Mouse (Mus musculus) CD4-positive helper T cell, adult 2 months (primary cell): Measurements from ENCODE around the gene Slx4ip.

Source experiments
- DNase-seq: peaks from one replicate; pipeline ENCODE4 v3.0.0-alpha.2; 2012; ENCODE audit warnings: low read depth, missing footprints, low spot score

Slx4ip gene

GRCm38 (mm10) chr2:137063829-137064228 is 172.8 kb downstream of the Slx4ip start:
- DNase-seq: no peak

- DNase-seq: no peak
These were observed 173.5 kb downstream of the Slx4ip start for GRCm38 (mm10) chr2:137064513-137064912.

DNA sequence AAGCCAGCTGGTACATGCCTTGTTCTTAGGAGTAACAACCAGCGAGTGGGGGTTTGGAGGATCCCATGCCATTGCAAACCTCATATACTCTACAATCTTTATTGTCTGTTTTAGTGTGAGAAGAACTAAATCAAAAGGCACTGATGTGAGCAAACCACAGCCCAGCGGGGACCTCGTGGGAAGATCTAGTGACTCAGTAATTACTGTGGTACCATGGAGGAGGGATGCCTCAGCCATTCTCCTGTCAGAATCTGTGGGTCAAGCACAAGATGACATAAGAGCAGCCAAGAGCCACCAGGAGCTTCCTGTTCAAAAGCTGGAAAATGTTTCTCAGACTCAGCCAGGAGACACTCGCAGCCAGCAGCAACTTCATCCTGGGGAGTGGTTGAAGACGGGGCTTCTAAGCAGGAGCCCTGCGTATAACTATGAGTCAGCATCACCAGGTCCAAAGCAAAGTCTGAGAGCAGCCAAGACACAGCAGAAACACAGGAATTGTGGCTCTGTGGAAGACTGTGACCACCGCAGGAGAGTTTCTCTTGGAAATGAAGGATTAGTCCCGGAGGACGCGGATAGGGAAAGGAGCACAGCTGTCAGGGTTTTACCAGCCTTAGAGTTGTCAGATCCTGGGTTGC is 176.6 kb downstream of the Slx4ip start:
- no peak for DNase-seq

- no peak for DNase-seq
These were observed 182.7 kb downstream of the Slx4ip start for GRCm38 (mm10) chr2:137073473-137074312.

- no peak for DNase-seq
These were observed 183.2 kb downstream of the Slx4ip start for GRCm38 (mm10) chr2:137074313-137074620.

GRCm38 (mm10) chr2:137078771-137079170 is 187.8 kb downstream of the Slx4ip start:
- no peak for DNase-seq

GRCm38 (mm10) chr2:137079721-137080320 is 188.8 kb downstream of the Slx4ip start:
- no peak for DNase-seq

DNA sequence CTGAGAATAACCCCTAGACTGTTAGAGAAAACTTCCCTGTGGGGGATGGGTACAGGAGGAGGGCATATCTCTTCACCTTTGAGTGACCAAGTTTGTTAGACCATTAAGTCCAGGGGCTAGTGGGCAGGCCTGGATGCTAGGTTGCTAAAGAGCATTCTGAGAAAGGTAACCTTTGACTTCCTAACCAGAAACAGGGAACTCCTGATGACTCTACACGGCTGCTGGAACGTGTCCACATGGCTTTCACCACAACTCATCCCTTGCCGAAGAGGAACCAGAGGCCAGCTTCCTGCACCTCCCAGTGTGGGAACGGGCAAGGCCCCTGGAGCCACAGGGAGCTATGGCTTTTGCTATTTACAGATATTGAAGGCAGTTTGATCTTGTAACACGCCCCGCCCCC is 189.4 kb downstream of the Slx4ip start:
- DNase-seq: no peak

DNA sequence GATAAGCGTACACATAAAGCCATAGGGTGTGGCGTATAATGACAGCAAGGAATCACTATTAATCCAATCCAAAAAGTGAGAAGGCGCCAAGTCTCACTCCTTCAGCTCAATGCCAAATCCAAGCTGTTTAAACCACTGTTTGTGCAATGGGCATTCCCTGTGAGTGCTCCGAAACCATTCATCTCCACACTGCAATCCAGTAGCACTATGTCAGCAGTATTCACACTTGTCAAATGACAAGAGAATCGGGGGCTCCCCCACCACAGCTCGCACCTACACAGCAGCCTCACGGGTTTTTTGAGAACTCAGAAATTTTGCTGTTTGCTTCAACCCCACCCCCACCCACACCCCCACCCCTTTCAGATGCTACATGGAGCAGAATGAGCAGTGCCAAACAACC is 190.0 kb downstream of the Slx4ip start:
- no peak for DNase-seq

GRCm38 (mm10) chr2:137082896-137083620 is 192.0 kb downstream of the Slx4ip start:
- no peak for DNase-seq

DNA sequence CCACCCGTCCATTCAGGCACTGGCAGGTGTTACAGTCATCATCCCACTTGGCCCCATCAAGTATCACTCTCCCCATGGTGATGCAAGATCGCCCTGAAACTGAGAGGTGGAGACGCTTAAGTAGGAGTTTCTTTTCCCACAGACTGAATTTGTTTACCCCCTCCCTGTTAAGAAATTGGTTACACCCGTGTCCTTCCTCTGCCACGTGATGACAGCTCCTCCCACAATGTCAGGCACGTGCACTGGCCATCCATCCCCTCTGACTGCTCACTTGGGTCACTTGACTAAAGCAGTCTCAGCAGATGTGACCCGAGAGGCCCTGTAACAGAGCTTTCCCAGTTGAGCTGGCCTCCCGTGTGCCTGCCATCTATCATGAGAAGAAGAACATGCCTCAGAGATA is 194.2 kb downstream of the Slx4ip start:
- DNase-seq: no peak

- DNase-seq: no peak
These were observed 195.8 kb downstream of the Slx4ip start for GRCm38 (mm10) chr2:137086621-137087395.

DNA sequence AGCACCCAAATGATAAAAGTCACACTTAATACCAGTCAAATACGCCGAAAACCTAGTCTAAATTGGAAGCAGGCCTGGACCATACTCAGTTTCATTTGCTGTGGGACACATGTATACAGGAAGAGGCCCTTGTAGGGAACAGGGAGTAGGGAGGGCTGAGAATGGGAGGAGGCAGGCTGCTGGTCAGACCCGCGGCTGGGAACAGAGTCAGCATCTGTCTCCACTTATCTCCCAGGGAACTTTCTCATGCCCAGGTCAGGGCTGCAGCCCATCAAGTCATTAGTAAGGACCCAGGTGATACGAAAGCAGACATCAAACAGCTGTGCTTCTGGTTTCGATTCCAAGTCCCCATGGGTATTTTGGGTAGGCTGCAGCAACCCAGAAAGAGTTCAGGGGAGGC is 196.7 kb downstream of the Slx4ip start:
- DNase-seq: no peak

- DNase-seq: no peak
These were observed 200.9 kb downstream of the Slx4ip start for GRCm38 (mm10) chr2:137091766-137092522.

GRCm38 (mm10) chr2:137092523-137093297 is 201.7 kb downstream of the Slx4ip start:
- no peak for DNase-seq

DNA sequence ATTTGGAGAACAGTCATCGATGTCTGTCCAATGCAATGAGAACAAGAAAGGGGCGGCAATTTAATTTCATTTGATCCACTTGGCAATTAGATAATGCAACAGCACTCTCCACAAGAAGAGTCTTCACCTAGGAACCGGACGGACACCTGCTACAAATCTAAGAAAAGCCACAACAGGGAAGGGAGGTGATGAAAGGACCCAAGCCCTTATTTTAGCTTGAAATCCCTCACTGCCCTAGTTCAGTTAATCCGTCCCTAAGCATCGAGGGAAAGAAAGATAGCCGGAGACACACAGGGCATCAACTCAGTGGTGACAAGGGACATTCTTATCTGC is 202.2 kb downstream of the Slx4ip start:
- no peak for DNase-seq

DNA sequence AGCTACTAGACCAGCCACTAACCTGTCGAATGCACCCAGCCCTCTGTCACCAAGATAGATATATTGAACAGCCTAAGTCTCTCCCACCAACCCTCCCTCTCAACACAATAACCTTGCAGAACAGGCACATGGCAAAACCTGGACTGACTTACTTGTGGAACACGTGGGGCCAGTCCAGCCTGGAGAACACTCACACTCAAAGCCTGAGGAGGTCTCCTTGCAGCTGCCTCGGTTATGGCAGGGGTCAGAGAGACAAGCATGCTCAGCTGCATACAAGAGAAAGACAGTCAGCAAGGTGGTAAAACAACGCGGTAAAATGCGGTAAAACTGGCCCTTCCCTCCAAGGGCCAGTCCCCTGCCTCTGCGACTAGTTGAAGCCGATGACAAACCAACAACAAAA is 203.3 kb downstream of the Slx4ip start:
- no peak for DNase-seq

DNA sequence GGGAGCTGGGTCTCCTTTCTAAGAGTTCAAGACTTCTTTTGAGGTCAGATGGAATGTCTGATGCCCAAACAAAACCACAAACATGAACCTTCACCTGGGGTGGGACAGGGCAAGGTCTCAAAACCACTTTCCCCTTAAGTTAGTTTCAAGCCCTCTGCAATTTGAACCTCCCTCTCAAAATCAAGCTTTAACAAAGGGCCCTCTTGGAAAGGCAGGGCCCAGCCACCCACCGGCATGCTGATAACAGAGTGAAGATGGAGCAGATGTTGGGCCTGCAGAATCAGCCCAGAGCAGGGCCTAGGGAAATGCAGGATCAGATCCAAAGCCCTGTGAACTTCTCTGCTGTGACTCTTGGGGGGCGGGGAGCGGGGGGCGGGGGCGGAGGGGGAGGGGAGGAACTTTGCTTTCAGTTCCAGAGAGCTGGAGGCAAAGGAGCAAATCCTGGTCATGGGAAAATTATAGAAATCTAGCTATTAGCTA is 206.0 kb downstream of the Slx4ip start:
- DNase-seq: no peak

DNA sequence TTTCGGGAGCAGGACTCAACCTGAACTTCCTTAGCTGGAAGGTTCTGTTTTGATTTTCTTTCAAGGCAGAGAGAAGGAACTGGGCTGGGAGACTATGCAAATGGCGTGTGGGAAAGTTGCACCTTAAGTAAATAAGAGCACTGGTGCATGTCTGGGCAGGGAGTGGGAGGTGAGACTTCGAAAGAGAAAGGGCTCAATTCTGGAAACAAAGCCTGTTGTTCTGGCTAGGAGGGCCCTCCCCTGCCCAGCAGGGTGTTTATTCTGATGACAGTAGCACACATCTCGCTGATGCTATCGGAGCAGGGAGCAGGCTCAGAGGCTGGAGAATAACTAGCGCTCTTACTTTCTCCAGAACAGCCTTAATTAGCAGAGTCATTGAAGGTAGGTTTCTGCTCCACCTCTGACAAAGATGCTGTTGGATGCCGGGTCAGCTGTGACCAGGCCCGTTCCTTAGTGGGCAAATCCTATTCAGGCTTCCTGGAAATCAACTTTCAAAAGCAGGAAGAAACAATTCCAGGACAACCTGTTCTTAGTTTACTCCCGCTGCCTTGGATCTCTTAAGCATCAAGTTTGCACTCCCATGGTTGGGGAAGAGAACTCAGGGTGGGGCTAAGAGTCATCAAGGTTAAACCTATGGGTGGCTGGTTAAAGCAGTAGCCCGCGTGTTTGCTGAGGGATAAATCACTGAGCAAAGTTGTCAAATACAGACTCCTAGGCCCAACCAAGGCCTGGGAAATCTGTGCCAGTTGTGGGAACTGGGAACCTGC is 207.4 kb downstream of the Slx4ip start:
- no peak for DNase-seq
